Mouse (Mus musculus) heart, embryonic 10.5 days (tissue): ENCODE data around the gene Apbb1ip. TPM values are rescaled to one million over a fixed set of nuclear protein-coding genes. Genes with fewer than 3 reads are reported as not detected.
"Not testable (repeated sequence)": the region's sequence is repeated elsewhere in the genome, so short reads cannot be mapped to it uniquely, and the experiment has no call there.

Experiments
- DNase-seq: peaks from one replicate; pipeline ENCODE4 v3.0.0-alpha.2; 2017; ENCODE audit warnings: low spot score
- H3K27ac ChIP-seq: fragments of 300-500 bp; sonication (generic); 2 replicates; pipeline ENCODE4 v1.5.1; 2016; ENCODE audit warnings: mild to moderate bottlenecking
- H3K27me3 ChIP-seq: fragments of 300-500 bp; sonication (generic); 2 replicates; pipeline ENCODE4 v1.6.1; 2016; ENCODE audit warnings: mild to moderate bottlenecking; ENCODE audit not compliant: poor library complexity, insufficient read depth, severe bottlenecking
- H3K36me3 ChIP-seq: fragments of 300-500 bp; sonication (generic); 2 replicates; pipeline ENCODE4 v1.6.1; 2016; ENCODE audit warnings: mild to moderate bottlenecking, moderate library complexity
- H3K4me1 ChIP-seq: fragments of 300-500 bp; sonication (generic); 2 replicates; pipeline ENCODE4 v1.6.1; 2016; ENCODE audit warnings: mild to moderate bottlenecking
- H3K4me3 ChIP-seq: fragments of 300-500 bp; sonication (generic); 2 replicates; pipeline ENCODE4 v1.5.1; 2016; ENCODE audit warnings: mild to moderate bottlenecking, moderate library complexity
- H3K9me3 ChIP-seq: fragments of 300-500 bp; sonication (generic); 2 replicates; pipeline ENCODE4 v1.6.1; 2016; ENCODE audit warnings: mild to moderate bottlenecking, moderate library complexity
- WGBS: fragments of 180-500 bp; shearing (Covaris S2); methylation state at CpG from one replicate; pipeline ENCODE4 v1.1.7; 2016; 5-methylcytosine and 5-hydroxymethylcytosine counted together
- polyA plus RNA-seq: library from polyadenylated mRNA; unstranded; fragments of >200 nt; fragmentation: Nextera tagmentation; extraction: Ambion mirVana; gene quantifications from 2 replicates; pipeline ENCODE4 v1.2.1, GENCODE M21; 2016

The Apbb1ip gene
- polyA plus RNA-seq, 1 experiment from 2014 or later = 0.77 TPM

DNA sequence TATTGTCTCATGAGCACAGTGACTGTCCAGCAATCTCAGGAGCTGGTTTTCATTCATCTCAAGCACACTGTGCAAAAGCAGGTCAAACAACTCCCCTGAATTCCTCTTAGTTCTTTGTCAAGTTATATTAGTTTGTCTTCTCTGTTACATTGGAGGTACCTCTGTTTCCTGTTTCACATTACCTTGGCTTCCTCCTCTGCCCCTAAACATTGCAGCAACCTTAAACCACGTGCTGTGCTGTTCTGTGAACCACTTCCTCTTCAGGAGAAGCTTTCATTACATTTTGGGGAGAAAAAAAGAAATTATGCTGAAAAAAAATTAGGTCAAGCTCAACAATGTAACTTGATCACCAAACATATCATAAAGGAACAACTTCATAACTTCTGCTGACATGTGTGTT, 33.4 kb downstream of the Apbb1ip start:
- Histone ChIP-seq H3K27ac (no peak overlapping the region), H3K27me3 (no peaks in the 10 kb centered on the region), H3K9me3 (no peaks in the 10 kb centered on the region), H3K4me3 (no peak overlapping the region), H3K36me3 (no peaks in the 10 kb centered on the region), H3K4me1 (no peaks in the 10 kb centered on the region)
- 62% methylated on average over 1 of the region's 1 CpGs for whole genome bisulfite sequencing
- DNase-seq = no peak

- 86% methylated on average over 4 of the region's 4 CpGs for WGBS
- Histone ChIP-seq H3K27me3 (no peaks in the 10 kb centered on the region), H3K27ac (no peak overlapping the region)
Observed at GRCm38 (mm10) chr2:22810851-22811250, 37.0 kb downstream of the Apbb1ip start.

GRCm38 (mm10) chr2:22811466-22811865, 37.6 kb downstream of the Apbb1ip start:
- 85% methylated on average over 8 of the region's 8 CpGs for WGBS
- H3K4me3 ChIP-seq = no peak overlapping the region
- no peak overlapping the region for H3K27ac ChIP-seq
- H3K36me3 ChIP-seq = no peaks in the 10 kb centered on the region
- no peaks in the 10 kb centered on the region for H3K9me3 ChIP-seq
- H3K4me1 ChIP-seq = no peaks in the 10 kb centered on the region
- H3K27me3 ChIP-seq = no peaks in the 10 kb centered on the region
- no peak for DNase-seq

More at GRCm38 (mm10) chr2:22810851-22811250, 37.0 kb downstream of the Apbb1ip start:
- H3K9me3 ChIP-seq = no peaks in the 10 kb centered on the region
- H3K4me3 ChIP-seq = no peak overlapping the region
- no peaks in the 10 kb centered on the region for H3K4me1 ChIP-seq
- DNase-seq = no peak
- H3K36me3 ChIP-seq = no peaks in the 10 kb centered on the region

DNA sequence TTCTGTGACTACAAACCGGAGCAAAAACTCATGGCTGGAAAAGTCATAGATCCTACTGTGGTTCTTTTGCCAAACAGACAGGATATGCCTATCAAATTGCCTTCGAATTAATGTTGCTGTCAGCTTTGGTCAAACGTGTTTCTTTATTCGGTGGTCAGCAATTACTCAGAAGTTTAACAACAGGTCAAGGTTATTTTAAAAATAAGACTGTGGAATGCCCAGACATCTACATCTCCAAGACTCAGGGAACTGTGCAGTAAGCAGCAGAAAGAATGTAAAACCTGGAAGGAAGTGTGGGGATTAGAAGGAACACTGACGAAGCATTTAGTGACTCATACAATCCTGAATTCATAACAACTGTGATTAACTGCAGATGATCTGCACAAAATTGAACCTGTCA, 40.0 kb downstream of the Apbb1ip start:
- WGBS = 78% methylated on average over 5 of the region's 5 CpGs
- H3K27ac ChIP-seq = no peak overlapping the region
- no peak for DNase-seq
- H3K9me3 ChIP-seq = no peaks in the 10 kb centered on the region
- no peak overlapping the region for H3K4me3 ChIP-seq
- H3K36me3 ChIP-seq = no peaks in the 10 kb centered on the region
- H3K4me1 ChIP-seq = no peaks in the 10 kb centered on the region
- no peaks in the 10 kb centered on the region for H3K27me3 ChIP-seq

- WGBS = 97% methylated on average over 2 of the region's 2 CpGs
Observed at GRCm38 (mm10) chr2:22815674-22816073, 41.8 kb downstream of the Apbb1ip start.

GRCm38 (mm10) chr2:22816231-22816630, 42.3 kb downstream of the Apbb1ip start:
- Histone ChIP-seq H3K27ac (no peak overlapping the region), H3K27me3 (no peaks in the 10 kb centered on the region), H3K36me3 (no peaks in the 10 kb centered on the region), H3K9me3 (no peaks in the 10 kb centered on the region), H3K4me3 (no peak overlapping the region), H3K4me1 (no peaks in the 10 kb centered on the region)
- 42% methylated on average over 1 of the region's 1 CpGs for WGBS
- no peak for DNase-seq

More at GRCm38 (mm10) chr2:22815674-22816073, 41.8 kb downstream of the Apbb1ip start:
- H3K27ac ChIP-seq = no peak overlapping the region
- DNase-seq = no peak
- no peaks in the 10 kb centered on the region for H3K36me3 ChIP-seq
- H3K27me3 ChIP-seq = no peaks in the 10 kb centered on the region
- no peaks in the 10 kb centered on the region for H3K4me1 ChIP-seq
- no peak overlapping the region for H3K4me3 ChIP-seq
- no peaks in the 10 kb centered on the region for H3K9me3 ChIP-seq

DNA sequence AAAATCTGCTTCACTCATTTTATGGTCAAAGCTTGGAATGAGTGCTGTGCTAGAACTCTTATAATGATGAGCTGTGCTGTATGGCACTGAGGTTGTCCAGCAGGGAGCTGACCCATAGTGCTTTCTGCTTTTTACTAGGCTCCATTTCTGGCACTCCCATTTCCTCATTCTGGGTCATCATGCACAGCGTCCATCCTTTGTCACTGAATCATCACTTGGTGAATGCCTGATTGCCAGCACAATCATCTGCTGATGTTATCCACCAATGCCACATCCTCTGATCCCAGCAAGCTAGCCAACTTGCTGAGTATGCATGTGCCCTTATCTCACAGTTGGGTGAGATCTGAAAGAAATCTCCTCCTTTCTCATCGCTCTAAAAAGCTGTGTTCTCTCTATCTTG, 48.4 kb downstream of the Apbb1ip start:
- H3K27ac ChIP-seq = no peak overlapping the region
- WGBS = 63% methylated on average over 2 of the region's 2 CpGs
- H3K27me3 ChIP-seq = no peaks in the 10 kb centered on the region
- no peaks in the 10 kb centered on the region for H3K4me1 ChIP-seq
- H3K9me3 ChIP-seq = no peaks in the 10 kb centered on the region
- DNase-seq = no peak
- H3K4me3 ChIP-seq = no peak overlapping the region
- H3K36me3 ChIP-seq = no peaks in the 10 kb centered on the region

DNA sequence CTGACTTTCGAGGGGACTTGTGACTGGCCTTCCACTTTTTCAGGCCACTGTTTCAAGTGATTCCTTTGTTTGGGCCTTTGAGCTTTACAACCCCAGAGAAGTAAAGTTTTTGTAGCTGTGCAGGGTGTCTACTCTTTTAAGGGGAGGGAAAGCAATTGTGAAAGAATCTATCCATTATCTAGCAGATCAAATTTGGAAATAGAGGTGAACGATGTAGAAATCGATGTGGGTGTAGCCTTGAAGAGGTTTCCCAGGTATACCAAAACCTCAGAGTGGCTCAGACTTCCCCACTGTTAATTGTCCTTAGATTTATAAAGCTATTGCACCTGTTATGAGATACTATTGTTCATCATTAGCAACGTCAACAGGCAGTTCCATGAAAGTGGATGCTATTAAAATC, 71.6 kb downstream of the Apbb1ip start:
- H3K36me3 ChIP-seq = no peaks in the 10 kb centered on the region
- H3K4me1 ChIP-seq = no peaks in the 10 kb centered on the region
- H3K4me3 ChIP-seq = no peak overlapping the region
- no peaks in the 10 kb centered on the region for H3K9me3 ChIP-seq
- no peak overlapping the region for H3K27ac ChIP-seq
- DNase-seq = no peak
- WGBS = 77% methylated on average over 4 of the region's 4 CpGs
- H3K27me3 ChIP-seq = no peaks in the 10 kb centered on the region

GRCm38 (mm10) chr2:22851900-22852299, 78.0 kb downstream of the Apbb1ip start:
- Histone ChIP-seq H3K4me3 (no peak overlapping the region), H3K9me3 (no peaks in the 10 kb centered on the region), H3K36me3 (no peaks in the 10 kb centered on the region), H3K27me3 (no peaks in the 10 kb centered on the region), H3K4me1 (no peaks in the 10 kb centered on the region), H3K27ac (no peak overlapping the region)
- 76% methylated on average over 4 of the region's 4 CpGs for WGBS
- DNase-seq = no peak

DNA sequence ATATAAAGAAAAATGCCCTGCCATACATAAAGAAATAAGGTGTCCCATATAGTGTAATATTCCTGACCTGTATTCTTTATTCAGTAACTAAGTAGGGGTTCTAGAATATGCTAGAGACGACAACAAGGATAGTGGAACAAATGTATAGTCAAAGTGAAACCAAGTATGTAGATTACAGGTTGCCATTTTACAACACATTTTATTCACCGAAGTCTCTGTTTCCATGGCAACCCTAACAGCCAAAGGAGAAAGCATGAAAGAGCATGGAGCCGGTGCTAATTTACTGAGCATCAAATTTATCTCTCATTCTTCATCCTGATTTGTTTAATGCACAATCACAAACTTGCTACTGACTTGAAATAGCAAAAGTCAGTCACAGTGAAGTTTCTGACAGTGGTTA, 83.6 kb downstream of the Apbb1ip start:
- Histone ChIP-seq H3K27me3 (no peaks in the 10 kb centered on the region), H3K4me3 (no peak overlapping the region), H3K9me3 (no peaks in the 10 kb centered on the region), H3K36me3 (no peaks in the 10 kb centered on the region), H3K4me1 (no peaks in the 10 kb centered on the region), H3K27ac (no peak overlapping the region)
- DNase-seq = no peak
- 78% methylated on average over 3 of the region's 3 CpGs for WGBS

- H3K9me3 ChIP-seq = no peaks in the 10 kb centered on the region
- H3K4me3 ChIP-seq = no peak overlapping the region
- H3K4me1 ChIP-seq = no peaks in the 10 kb centered on the region
- no peaks in the 10 kb centered on the region for H3K27me3 ChIP-seq
- H3K36me3 ChIP-seq = no peaks in the 10 kb centered on the region
- no peak for DNase-seq
- no peak overlapping the region for H3K27ac ChIP-seq
- WGBS = 79% methylated on average over 2 of the region's 2 CpGs
Observed at GRCm38 (mm10) chr2:22862194-22862593, 88.3 kb downstream of the Apbb1ip start.

GRCm38 (mm10) chr2:22864394-22865037, 90.6 kb downstream of the Apbb1ip start:
- WGBS = 3% methylated on average over 6 of the region's 6 CpGs

GRCm38 (mm10) chr2:22865818-22866217, 91.9 kb downstream of the Apbb1ip start:
- no peak for DNase-seq
- 81% methylated on average over 1 of the region's 1 CpGs for WGBS
- no peak overlapping the region for H3K4me3 ChIP-seq
- H3K9me3 ChIP-seq = no peaks in the 10 kb centered on the region
- H3K27ac ChIP-seq = no peak overlapping the region
- H3K27me3 ChIP-seq = no peaks in the 10 kb centered on the region
- H3K36me3 ChIP-seq = no peaks in the 10 kb centered on the region
- no peaks in the 10 kb centered on the region for H3K4me1 ChIP-seq

More at GRCm38 (mm10) chr2:22864394-22865037, 90.6 kb downstream of the Apbb1ip start:
- H3K27ac ChIP-seq, H3K27me3 ChIP-seq, H3K4me3 ChIP-seq, H3K4me1 ChIP-seq, H3K36me3 ChIP-seq, H3K9me3 ChIP-seq: not testable (repeated sequence)
- DNase-seq = peak; percentile 85

- Histone ChIP-seq H3K4me1 (no peaks in the 10 kb centered on the region), H3K36me3 (no peaks in the 10 kb centered on the region), H3K9me3 (no peaks in the 10 kb centered on the region), H3K27ac (no peak overlapping the region), H3K4me3 (no peak overlapping the region), H3K27me3 (no peaks in the 10 kb centered on the region)
- DNase-seq = no peak
- 74% methylated on average over 7 of the region's 7 CpGs for WGBS
Observed at GRCm38 (mm10) chr2:22866894-22867424, 93.1 kb downstream of the Apbb1ip start.
